Mouse (Mus musculus) C2C12 (cell line): Measurements from ENCODE around the gene Zswim2.
"Not testable (repeated sequence)": the region's sequence is repeated elsewhere in the genome, so short reads cannot be mapped to it uniquely, and the experiment has no call there.

Experiments used
- CTCF ChIP-seq: IDR thresholded peaks from one replicate; pipeline ENCODE4 v1.5.1; 2011; ENCODE audit not compliant: control insufficient read depth, insufficient read depth, insufficient read length
- MAX ChIP-seq: IDR thresholded peaks from one replicate; pipeline ENCODE4 v1.6.1; 2011; ENCODE audit warnings: mild to moderate bottlenecking, control low read depth

- TF ChIP-seq CTCF, MAX: not testable (repeated sequence)
Observed at GRCm38 (mm10) chr2:83961203-83961602, 20.2 kb upstream of the Zswim2 start, which contains the start of gene Gm13693.
